Mouse (Mus musculus) ES-Bruce4 (cell line): ENCODE data around the gene Klhl28.

Experiments used
- CTCF ChIP-seq: IDR thresholded peaks from one replicate; pipeline ENCODE4 v1.8.1; 2011; ENCODE audit warnings: low read depth, low read length
- EP300 ChIP-seq: IDR thresholded peaks from 2 replicates; pipeline ENCODE4 v1.6.1; 2011; ENCODE audit warnings: low read depth, low read length; ENCODE audit not compliant: insufficient read depth
- POLR2A ChIP-seq: IDR thresholded peaks from one replicate; pipeline ENCODE4 v1.8.1; 2011; ENCODE audit warnings: low read length; ENCODE audit not compliant: insufficient read depth

GRCm38 (mm10) chr12:64966652-64967435, 1.5 kb upstream of the Klhl28 start:
- TF ChIP-seq CTCF (no peak), POLR2A (no peak), EP300 (no peak)
